Mouse (Mus musculus) heart, adult 2 months (tissue): Measurements from ENCODE around the gene Eif4h. TPM values are rescaled to one million over a fixed set of nuclear protein-coding genes. Genes with fewer than 3 reads are reported as not detected.

Source experiments
- DNase-seq, 2 experiments: peaks; one replicate each; pipeline ENCODE4 v3.0.0; 2021
- H3K27ac ChIP-seq: fragments of 200-600 bp; 2 replicates; pipeline ENCODE4 v1.8.1; 2022
- H3K27me3 ChIP-seq: fragments of 200-500 bp; 2 replicates; pipeline ENCODE4 v1.6.1; 2012; ENCODE audit warnings: mild to moderate bottlenecking, low read length, inconsistent platforms, mixed read lengths; ENCODE audit not compliant: control insufficient read depth, insufficient read depth
- H3K36me3 ChIP-seq: fragments of 200-500 bp; 2 replicates; pipeline ENCODE4 v1.6.1; 2012; ENCODE audit warnings: low read length, inconsistent platforms; ENCODE audit not compliant: control insufficient read depth, insufficient read depth
- H3K4me1 ChIP-seq: fragments of 200-500 bp; 2 replicates; pipeline ENCODE4 v1.6.1; 2011; ENCODE audit warnings: low read length; ENCODE audit not compliant: control insufficient read depth, insufficient read depth
- H3K4me3 ChIP-seq: fragments of 200-600 bp; 2 replicates; pipeline ENCODE4 v1.8.1; 2022
- H3K79me2 ChIP-seq: fragments of 200-500 bp; replicated peaks from 2 replicates; pipeline ENCODE4 v1.6.1; 2012; ENCODE audit warnings: mild to moderate bottlenecking, inconsistent platforms, low read length, moderate library complexity, mixed read lengths; ENCODE audit not compliant: control insufficient read depth, insufficient read depth
- H3K9ac ChIP-seq: fragments of 200-500 bp; 2 replicates; pipeline ENCODE4 v1.6.1; 2012; ENCODE audit warnings: low read depth, mild to moderate bottlenecking, control low read depth, inconsistent platforms, low read length, mixed read lengths
- CTCF ChIP-seq: fragments of 200-600 bp; IDR thresholded peaks from 2 replicates; pipeline ENCODE4 v1.8.1; 2022; ENCODE audit warnings: antibody characterized with exemption, mild to moderate bottlenecking, moderate library complexity
- EP300 ChIP-seq: fragments of 200-500 bp; IDR thresholded peaks from 2 replicates; pipeline ENCODE4 v1.6.1; 2011; ENCODE audit warnings: low read depth, low read length, control low read depth; ENCODE audit not compliant: insufficient read depth
- POLR2A ChIP-seq: fragments of 200-500 bp; IDR thresholded peaks from 2 replicates; pipeline ENCODE4 v1.6.1; 2011; ENCODE audit warnings: mild to moderate bottlenecking, low read depth, low read length, control low read depth; ENCODE audit not compliant: insufficient read depth
- WGBS: fragments of 180-500 bp; shearing (Covaris S2); methylation state at CpG from one replicate; pipeline ENCODE4 v1.1.7; 2018; 5-methylcytosine and 5-hydroxymethylcytosine counted together
- intact Hi-C: fragments of 180-260 bp; cut with DNase I; formaldehyde crosslinking; loops from one replicate; pipeline ENCODE4 v1.15.1; 2025
- polyA plus RNA-seq: library from polyadenylated mRNA; depleted of rRNA; stranded (reverse); fragments of >200 nt; gene quantifications from 2 replicates; pipeline ENCODE4 v1.2.3, GENCODE M21; 2012
- total RNA-seq, 2 experiments: library from RNA; stranded (reverse); gene quantifications; 2 replicates each; pipeline ENCODE4 v1.2.3; 2021

Eif4h gene
- total and polyA plus RNA-seq, 3 experiments = 126 to 137 (median 131) TPM

DNA sequence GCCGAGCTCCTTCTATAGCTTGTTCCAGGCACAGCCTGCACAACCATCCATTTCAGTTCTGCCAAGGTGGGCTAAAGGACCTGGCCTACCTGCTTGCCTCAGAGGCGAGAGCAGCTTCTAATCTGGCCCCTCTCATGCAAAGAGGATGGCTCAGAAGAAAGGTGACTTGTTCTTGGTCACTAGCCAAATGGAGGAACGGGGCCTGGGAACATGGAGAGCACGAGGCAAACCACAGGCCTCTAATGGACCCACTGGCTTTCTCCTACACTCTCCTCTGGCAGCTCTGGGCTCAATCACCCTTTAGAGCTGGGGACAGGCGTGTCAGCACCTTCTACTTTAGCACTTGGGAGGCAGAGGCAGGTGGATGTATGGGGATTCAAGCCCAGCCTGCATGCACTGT lies 35.7 kb upstream of the Eif4h start:
- Histone ChIP-seq H3K36me3 (no peaks in the 10 kb centered on the region), H3K27ac (no peak overlapping the region; the same call in 1 of the 2 replicates), H3K9ac (no peak overlapping the region), H3K4me3 (no peak overlapping the region), H3K79me2 (no peaks in the 10 kb centered on the region), H3K4me1 (peaks cover 12% of the 10 kb centered on the region), H3K27me3 (no peaks in the 10 kb centered on the region)
- no peak for TF ChIP-seq POLR2A
- no peak for TF ChIP-seq CTCF
- no peak for TF ChIP-seq EP300
- 68% methylated on average over 5 of the region's 5 CpGs for WGBS
- intact Hi-C loops = no loop called here
- DNase-seq = no peak

DNA sequence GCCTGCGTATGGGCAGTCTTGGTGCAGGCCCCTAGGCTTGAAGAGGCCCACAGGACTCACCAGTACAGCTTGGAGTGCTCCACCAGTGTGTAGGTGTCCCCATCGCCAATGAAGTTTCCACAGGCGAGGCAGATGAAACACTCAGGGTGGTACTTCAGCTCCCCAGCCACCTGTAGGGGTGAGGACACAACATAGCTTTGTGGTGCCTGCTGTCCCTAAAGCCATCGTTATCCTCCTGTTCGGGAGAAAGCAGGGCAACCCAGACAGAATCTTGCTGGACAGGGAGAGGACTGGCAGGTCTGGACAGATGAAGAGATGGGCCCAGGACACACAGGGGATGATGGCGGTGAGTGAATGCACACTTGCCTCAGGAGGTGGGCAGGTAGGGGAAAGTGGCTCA lies 33.3 kb upstream of the Eif4h start:
- H3K4me3 ChIP-seq = no peak overlapping the region
- H3K27me3 ChIP-seq = no peaks in the 10 kb centered on the region
- no peaks in the 10 kb centered on the region for H3K36me3 ChIP-seq
- no peak overlapping the region for H3K27ac ChIP-seq
- H3K4me1 ChIP-seq = peaks cover 6% of the 10 kb centered on the region
- TF ChIP-seq POLR2A (no peak), CTCF (no peak), EP300 (no peak)
- WGBS = 97% methylated on average over 6 of the region's 6 CpGs
- no peaks in the 10 kb centered on the region for H3K79me2 ChIP-seq
- no peak for DNase-seq
- intact Hi-C loops = no loop called here
- H3K9ac ChIP-seq = no peak overlapping the region

DNA sequence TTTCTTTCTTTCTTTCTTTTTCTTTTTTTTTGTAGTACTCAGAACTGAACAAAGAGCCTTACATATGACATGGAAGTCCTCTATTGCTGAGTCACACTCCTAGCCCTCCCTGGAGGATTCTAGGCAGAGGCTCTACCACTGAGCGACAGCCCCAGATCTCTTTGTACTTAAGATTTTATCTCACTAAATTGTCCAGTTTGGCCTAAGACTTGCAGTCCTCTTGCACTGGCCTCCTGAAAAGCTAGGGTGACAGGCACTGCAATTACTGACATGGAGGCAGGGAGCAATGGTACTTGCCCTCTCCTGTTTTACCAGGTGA lies 32.9 kb upstream of the Eif4h start:
- no peaks in the 10 kb centered on the region for H3K27me3 ChIP-seq
- H3K9ac ChIP-seq = no peak overlapping the region
- no peak for DNase-seq
- peaks cover 6% of the 10 kb centered on the region for H3K4me1 ChIP-seq
- no peak overlapping the region for H3K27ac ChIP-seq
- no peaks in the 10 kb centered on the region for H3K79me2 ChIP-seq
- WGBS = 53% methylated on average over 1 of the region's 1 CpGs
- intact Hi-C loops = no loop called here
- H3K4me3 ChIP-seq = no peak overlapping the region
- no peaks in the 10 kb centered on the region for H3K36me3 ChIP-seq
- TF ChIP-seq CTCF = no peak
- TF ChIP-seq POLR2A = no peak
- no peak for TF ChIP-seq EP300

DNA sequence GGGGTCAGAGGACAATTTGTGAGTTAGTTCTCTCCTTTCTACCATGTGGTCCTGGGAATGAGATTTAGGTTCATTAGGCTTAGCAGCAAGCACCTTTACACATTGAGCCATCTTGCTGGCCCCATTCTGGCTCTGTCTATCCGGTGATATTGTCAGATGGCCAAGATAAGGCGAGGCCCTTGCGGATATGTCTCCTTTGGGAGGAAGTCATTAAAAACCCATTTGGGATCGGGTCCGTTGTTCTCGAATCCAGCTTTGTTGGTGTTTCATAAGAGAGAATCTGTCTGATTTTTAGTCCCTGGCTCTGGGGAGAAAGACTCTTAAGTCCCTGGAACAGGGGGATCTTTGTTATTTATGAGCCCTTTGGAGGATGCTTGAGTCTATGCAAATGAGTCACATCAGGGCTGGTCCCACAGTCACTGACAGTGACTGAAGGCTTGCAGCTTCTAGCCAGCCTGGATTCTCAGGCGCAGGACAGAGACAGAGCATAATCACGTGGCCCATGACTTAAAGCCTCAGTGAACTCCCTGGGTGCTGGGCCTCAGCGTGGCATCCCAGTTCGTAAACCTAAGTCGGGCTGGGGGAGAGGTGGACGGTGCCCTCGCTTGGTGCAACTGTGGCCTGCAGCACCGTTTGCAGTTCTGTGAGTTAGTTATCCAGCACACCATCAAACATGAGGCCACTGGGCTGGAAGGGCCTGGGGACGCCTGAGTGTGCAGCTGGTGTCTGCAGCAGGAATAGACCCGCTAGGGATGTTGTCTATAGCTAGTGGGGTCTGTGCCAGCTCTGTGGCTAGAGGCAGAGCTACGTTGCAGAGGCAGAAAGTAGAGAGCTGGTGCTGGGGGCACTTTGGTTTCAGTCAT lies 32.3 kb upstream of the Eif4h start:
- no peaks in the 10 kb centered on the region for H3K36me3 ChIP-seq
- no peak overlapping the region for H3K4me3 ChIP-seq
- intact Hi-C loops = no loop called here
- TF ChIP-seq POLR2A (no peak), EP300 (no peak), CTCF (no peak)
- H3K4me1 ChIP-seq = peaks cover 6% of the 10 kb centered on the region
- no peak overlapping the region for H3K27ac ChIP-seq
- no peak for DNase-seq
- H3K27me3 ChIP-seq = no peaks in the 10 kb centered on the region
- 68% methylated on average over 17 of the region's 17 CpGs for WGBS
- no peaks in the 10 kb centered on the region for H3K79me2 ChIP-seq
- H3K9ac ChIP-seq = no peak overlapping the region

DNA sequence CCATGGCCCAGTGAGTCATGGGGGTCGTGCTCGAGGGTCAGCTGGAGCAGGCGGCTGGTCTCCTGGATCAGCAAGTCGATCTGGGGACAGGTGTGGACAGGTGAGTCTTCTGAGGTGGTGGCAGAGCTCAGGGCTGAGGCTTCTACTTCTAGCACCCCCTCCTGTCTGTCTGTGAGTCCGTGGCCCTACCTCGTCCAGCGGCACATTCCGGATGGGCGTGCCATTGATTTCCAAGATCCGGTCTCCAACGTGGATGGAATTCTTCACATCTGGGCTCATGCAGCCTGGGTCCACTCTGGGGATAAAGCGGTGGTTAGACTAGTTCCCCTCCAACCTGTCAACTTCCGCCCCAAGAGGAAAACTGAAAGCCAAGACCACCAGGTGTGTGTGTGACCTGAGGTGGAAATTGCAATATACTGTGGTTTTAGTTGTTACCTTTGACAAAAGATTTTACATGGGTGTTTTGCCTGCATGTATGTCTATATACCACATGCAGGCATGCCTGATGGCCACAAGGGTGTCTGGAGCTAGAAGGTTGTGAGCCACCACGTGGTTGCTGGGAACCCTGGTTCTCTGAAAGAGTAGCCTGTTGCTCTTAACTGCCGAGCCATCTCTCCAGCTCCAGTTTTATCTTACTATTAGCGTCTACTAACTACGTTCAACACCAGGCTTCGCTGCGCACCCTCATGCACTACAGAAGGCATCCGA lies 29.9 kb upstream of the Eif4h start:
- intact Hi-C loops = loop anchor here (2.0 kb wide), 1 partner anchor 36 kb away; no protein-coding TSS in a partner anchor
- no peak overlapping the region for H3K4me3 ChIP-seq
- no peak overlapping the region for H3K9ac ChIP-seq
- no peak overlapping the region for H3K27ac ChIP-seq
- no peaks in the 10 kb centered on the region for H3K79me2 ChIP-seq
- DNase-seq = no peak
- peaks cover 2% of the 10 kb centered on the region; the same call in 1 of the 2 replicates for H3K4me1 ChIP-seq
- H3K36me3 ChIP-seq = no peaks in the 10 kb centered on the region
- WGBS = 85% methylated on average over 20 of the region's 20 CpGs
- TF ChIP-seq EP300 (no peak), CTCF (0 out of 2 replicates have a peak, but pooled peaks have one; percentile 2)
- no peaks in the 10 kb centered on the region for H3K27me3 ChIP-seq

DNA sequence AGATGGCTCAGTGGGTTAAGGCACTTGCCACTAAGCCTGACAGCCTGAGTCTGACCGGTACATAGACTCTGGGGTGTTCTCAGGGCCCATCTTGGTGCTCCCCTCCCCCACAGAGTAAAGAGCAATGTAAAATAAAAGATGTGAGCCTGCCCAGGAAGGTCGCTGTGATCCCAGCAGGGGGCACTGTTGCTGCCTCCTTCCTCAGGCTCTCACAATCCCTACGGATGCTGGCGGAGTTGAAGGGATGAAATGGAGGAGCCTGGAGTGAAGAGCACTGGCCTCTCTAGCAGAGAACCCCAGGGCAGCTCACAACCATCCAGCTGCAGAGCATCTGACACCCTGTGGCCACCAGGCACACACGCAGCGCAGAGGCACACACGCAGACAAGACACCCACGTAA lies 29.2 kb upstream of the Eif4h start:
- Histone ChIP-seq H3K79me2 (no peaks in the 10 kb centered on the region), H3K27me3 (no peaks in the 10 kb centered on the region), H3K36me3 (no peaks in the 10 kb centered on the region), H3K9ac (no peak overlapping the region), H3K27ac (no peak overlapping the region), H3K4me1 (peaks cover 2% of the 10 kb centered on the region; the same call in 1 of the 2 replicates), H3K4me3 (no peak overlapping the region)
- 74% methylated on average over 8 of the region's 8 CpGs for WGBS
- TF ChIP-seq EP300 (no peak), CTCF (peak; percentile 59)
- intact Hi-C loops = loop anchor here (2.0 kb wide), 1 partner anchor 36 kb away; no protein-coding TSS in a partner anchor
- no peak for DNase-seq
